Mouse (Mus musculus) hematopoietic stem cell, adult 5-6 weeks (primary cell): ENCODE results near the gene Tmem129. TPM values are rescaled to one million over a fixed set of nuclear protein-coding genes. Genes with fewer than 3 reads are reported as not detected.

Experiments used
- ATAC-seq, 2 experiments: fragments of 125-278 bp in 1 of 2; replicated peaks in 1 of 2; 2 replicates each; pipeline ENCODE4 v1.8.0; 2016 to 2017; ENCODE audit warnings: inconsistent platforms in 2 of 2, mild to moderate bottlenecking in 2 of 2, moderate number of reproducible peaks in 2 of 2, low read depth in 1 of 2, moderate TSS enrichment in 1 of 2; ENCODE audit not compliant: low FRiP score in 2 of 2, poor library complexity in 2 of 2, severe bottlenecking in 2 of 2, insufficient read depth in 1 of 2, low TSS enrichment in 1 of 2
- total RNA-seq: library from RNA; stranded (forward); fragments of 172-1452, 232-1000 nt; gene quantifications from 2 replicates; pipeline ENCODE4 v1.2.3, GENCODE M21; 2017

The Tmem129 gene
- total RNA-seq, 1 experiment from 2014 or later: 23.0 TPM

GRCm38 (mm10) chr5:33689852-33690645 lies 31.8 kb upstream of the Tmem129 start:
- no peak for ATAC-seq

GRCm38 (mm10) chr5:33689221-33689844 lies 31.1 kb upstream of the Tmem129 start:
- no peak for ATAC-seq

GRCm38 (mm10) chr5:33688278-33689220 lies 30.3 kb upstream of the Tmem129 start:
- no peak for ATAC-seq

- no peak for ATAC-seq
These were observed 28.9 kb upstream of the Tmem129 start for GRCm38 (mm10) chr5:33687142-33687541.

- no peak for ATAC-seq
These were observed 26.7 kb upstream of the Tmem129 start for GRCm38 (mm10) chr5:33684932-33685331.

GRCm38 (mm10) chr5:33683897-33684652 lies 25.9 kb upstream of the Tmem129 start:
- no peak for ATAC-seq

GRCm38 (mm10) chr5:33682963-33683362 lies 24.7 kb upstream of the Tmem129 start:
- ATAC-seq: no peak

- ATAC-seq: peak; percentile 82 to 84
These were observed 23.6 kb upstream of the Tmem129 start for GRCm38 (mm10) chr5:33681611-33682388.

GRCm38 (mm10) chr5:33681044-33681443 lies 22.8 kb upstream of the Tmem129 start:
- no peak for ATAC-seq

GRCm38 (mm10) chr5:33678244-33678643 lies 20.0 kb upstream of the Tmem129 start:
- ATAC-seq: no peak

- ATAC-seq: 0 out of 4 replicates have a peak, but pooled peaks of 1 of the 2 experiments have one; percentile 35
These were observed 17.7 kb upstream of the Tmem129 start for GRCm38 (mm10) chr5:33675964-33676363.

GRCm38 (mm10) chr5:33674439-33674838 lies 16.2 kb upstream of the Tmem129 start:
- ATAC-seq: no peak

GRCm38 (mm10) chr5:33671659-33672058 lies 13.4 kb upstream of the Tmem129 start:
- ATAC-seq: peak; percentile 22 to 51; a peak in 2 of 4 replicates

GRCm38 (mm10) chr5:33668223-33668622 lies 10.0 kb upstream of the Tmem129 start:
- 0 out of 4 replicates have a peak, but pooled peaks have one; percentile 12 to 48 for ATAC-seq

GRCm38 (mm10) chr5:33658664-33659050 lies 441 bp upstream of the Tmem129 start:
- ATAC-seq: peak in 1 of 2 experiments; percentile 2; a peak in 1 of 4 replicates

GRCm38 (mm10) chr5:33657251-33657786 lies 897 bp downstream of the Tmem129 start:
- ATAC-seq: peak; percentile 42 to 52
